Mouse (Mus musculus) heart, postnatal 0 days (tissue): ENCODE measurements around the gene Dcpp2. TPM values are rescaled to one million over a fixed set of nuclear protein-coding genes. Genes with fewer than 3 reads are reported as not detected.

Experiments
- ATAC-seq: fragments of 200-750 bp; cut with Nextera tagmentation; 2 replicates; pipeline ENCODE4 v1.8.0; 2017; ENCODE audit warnings: low read depth, moderate number of reproducible peaks, moderate library complexity; ENCODE audit not compliant: insufficient read depth
- DNase-seq: peaks from one replicate; pipeline ENCODE4 v3.0.0-alpha.2; 2016; ENCODE audit warnings: low spot score
- H3K27ac ChIP-seq: fragments of 300-500 bp; sonication (generic); 2 replicates; pipeline ENCODE4 v1.5.1; 2014; ENCODE audit warnings: low read depth, mild to moderate bottlenecking
- H3K27me3 ChIP-seq: fragments of 300-500 bp; sonication (generic); 2 replicates; pipeline ENCODE4 v1.6.1; 2014; ENCODE audit warnings: low read length, mixed read lengths; ENCODE audit not compliant: control insufficient read depth, insufficient read depth
- H3K36me3 ChIP-seq: fragments of 300-500 bp; sonication (generic); replicated peaks from 2 replicates; pipeline ENCODE4 v1.6.1; 2014; ENCODE audit warnings: low read length, mixed read lengths; ENCODE audit not compliant: control insufficient read depth, insufficient read depth
- H3K4me1 ChIP-seq: fragments of 300-500 bp; sonication (generic); 2 replicates; pipeline ENCODE4 v1.6.1; 2014; ENCODE audit warnings: antibody characterized with exemption; ENCODE audit not compliant: control insufficient read depth, insufficient read depth
- H3K4me2 ChIP-seq: fragments of 300-500 bp; sonication (generic); 2 replicates; pipeline ENCODE4 v1.6.1; 2014; ENCODE audit warnings: low read depth, mild to moderate bottlenecking, low read length, moderate library complexity
- H3K4me3 ChIP-seq: fragments of 300-500 bp; sonication (generic); 2 replicates; pipeline ENCODE4 v1.5.1; 2014; ENCODE audit warnings: low read depth, low read length
- H3K9ac ChIP-seq: fragments of 300-500 bp; sonication (generic); replicated peaks from 2 replicates; pipeline ENCODE4 v1.6.1; 2014; ENCODE audit warnings: low read depth, low read length, mixed read lengths
- H3K9me3 ChIP-seq: fragments of 300-500 bp; sonication (generic); replicated peaks from 2 replicates; pipeline ENCODE4 v1.6.1; 2016; ENCODE audit warnings: low read length; ENCODE audit not compliant: control insufficient read depth
- CTCF ChIP-seq: IDR thresholded peaks from 2 replicates; pipeline ENCODE4 v1.5.1; 2016; ENCODE audit warnings: antibody characterized with exemption, control low read depth, low read depth
- EP300 ChIP-seq: IDR thresholded peaks from 2 replicates; pipeline ENCODE4 v1.6.1; 2016; ENCODE audit warnings: antibody characterized with exemption, low read depth
- WGBS: fragments of 180-500 bp; shearing (Covaris S2); extraction: QIAGEN DNeasy Blood & Tissue Kit; methylation state at CpG from one replicate; pipeline ENCODE4 v1.1.7; 2014; 5-methylcytosine and 5-hydroxymethylcytosine counted together
- polyA plus RNA-seq: library from polyadenylated mRNA; unstranded; fragments of >200 nt; fragmentation: Nextera tagmentation; extraction: Ambion mirVana; gene quantifications from 2 replicates; pipeline ENCODE4 v1.2.1, GENCODE M21; 2015
- total RNA-seq: library from RNA; depleted of rRNA; stranded (reverse); fragments of >200 nt; gene quantifications from 2 replicates; pipeline ENCODE4 v1.2.3, GENCODE M21; 2014; ENCODE audit warnings: low replicate concordance

The Dcpp2 gene
- total and polyA plus RNA-seq, 2 experiments from 2014 or later, result not detected

GRCm38 (mm10) chr17:23843812-23844273 is 36.8 kb upstream of the Dcpp2 start, which contains the start of the genes Prss32 and Prss41:
Prss32 (plus strand) TSS chr17:23843855.
Prss41 (minus strand) TSS chr17:23844172.
- H3K9me3 ChIP-seq, result no peaks in the 10 kb centered on the region
- no peak within 1 kb of the TSS for H3K4me2 ChIP-seq
- H3K27me3 ChIP-seq, result no peaks in the 10 kb centered on the region
- no peak within 1 kb of the TSS for H3K4me3 ChIP-seq
- no peaks in the 10 kb centered on the region for H3K4me1 ChIP-seq
- H3K36me3 ChIP-seq, result no peaks in the 10 kb centered on the region
- H3K27ac ChIP-seq, result no peak within 1 kb of the TSS
- TF ChIP-seq CTCF (peak; percentile 35), EP300 (no peak)
- WGBS, result 13% methylated on average over 19 of the region's 19 CpGs
- ATAC-seq (no peak), DNase-seq (no peak)
- H3K9ac ChIP-seq, result no peak within 1 kb of the TSS

GRCm38 (mm10) chr17:23850028-23850427 is 30.7 kb upstream of the Dcpp2 start:
- Histone ChIP-seq H3K36me3 (no peaks in the 10 kb centered on the region), H3K27ac (no peak overlapping the region), H3K9me3 (no peaks in the 10 kb centered on the region), H3K4me1 (peaks cover 3% of the 10 kb centered on the region; the same call in 1 of the 2 replicates), H3K4me3 (no peak overlapping the region), H3K9ac (no peak overlapping the region), H3K27me3 (no peaks in the 10 kb centered on the region), H3K4me2 (no peak overlapping the region)
- 56% methylated on average over 2 of the region's 2 CpGs for WGBS
- ATAC-seq, result no peak
- DNase-seq, result no peak
- TF ChIP-seq CTCF (0 out of 2 replicates have a peak, but pooled peaks have one; percentile 6), EP300 (no peak)

GRCm38 (mm10) chr17:23850853-23851749 is 29.6 kb upstream of the Dcpp2 start:
- no peaks in the 10 kb centered on the region for H3K9me3 ChIP-seq
- ATAC-seq (no peak; the same call in 1 of the 2 replicates), DNase-seq (peak; percentile 50)
- no peak overlapping the region for H3K9ac ChIP-seq
- H3K4me1 ChIP-seq, result peaks cover 3% of the 10 kb centered on the region; the same call in 1 of the 2 replicates
- no peaks in the 10 kb centered on the region for H3K27me3 ChIP-seq
- TF ChIP-seq CTCF (peak; percentile 81), EP300 (no peak)
- no peak overlapping the region for H3K27ac ChIP-seq
- no peaks in the 10 kb centered on the region for H3K36me3 ChIP-seq
- no peak overlapping the region for H3K4me3 ChIP-seq
- H3K4me2 ChIP-seq, result no peak overlapping the region
- 45% methylated on average over 18 of the region's 19 CpGs for WGBS

- DNase-seq (no peak), ATAC-seq (no peak)
- no peaks in the 10 kb centered on the region for H3K9me3 ChIP-seq
- H3K4me3 ChIP-seq, result no peak overlapping the region
- H3K4me2 ChIP-seq, result no peak overlapping the region
- H3K9ac ChIP-seq, result no peak overlapping the region
- H3K27ac ChIP-seq, result no peak overlapping the region
- TF ChIP-seq CTCF (peak; percentile 61), EP300 (no peak)
- WGBS, result 40% methylated on average over 5 of the region's 5 CpGs
- no peaks in the 10 kb centered on the region for H3K27me3 ChIP-seq
- H3K4me1 ChIP-seq, result peaks cover 3% of the 10 kb centered on the region; the same call in 1 of the 2 replicates
- H3K36me3 ChIP-seq, result no peaks in the 10 kb centered on the region
Measured at GRCm38 (mm10) chr17:23853292-23853691, 27.4 kb upstream of the Dcpp2 start.

- WGBS, result 43% methylated on average over 10 of the region's 10 CpGs
- H3K36me3 ChIP-seq, result no peaks in the 10 kb centered on the region
- ATAC-seq, result peak; percentile 72
Measured at GRCm38 (mm10) chr17:23854229-23854765, 26.4 kb upstream of the Dcpp2 start.

More at GRCm38 (mm10) chr17:23854229-23854765, 26.4 kb upstream of the Dcpp2 start:
- H3K9me3 ChIP-seq, result no peaks in the 10 kb centered on the region
- no peaks in the 10 kb centered on the region for H3K27me3 ChIP-seq
- peak; percentile 17 for DNase-seq
- no peak overlapping the region for H3K9ac ChIP-seq
- H3K27ac ChIP-seq, result no peak overlapping the region
- TF ChIP-seq CTCF (no peak), EP300 (no peak)
- H3K4me3 ChIP-seq, result no peak overlapping the region
- peaks cover 3% of the 10 kb centered on the region; the same call in 1 of the 2 replicates for H3K4me1 ChIP-seq
- no peak overlapping the region for H3K4me2 ChIP-seq
